Mouse (Mus musculus) liver, embryonic 14.5 days (tissue): ENCODE results near the gene Ccdc6. TPM values are rescaled to one million over a fixed set of nuclear protein-coding genes. Genes with fewer than 3 reads are reported as not detected.
"Not testable (repeated sequence)": the region's sequence is repeated elsewhere in the genome, so short reads cannot be mapped to it uniquely, and the experiment has no call there.

ENCODE experiments used
- ATAC-seq: fragments of 200-750 bp; cut with Nextera tagmentation; 2 replicates; pipeline ENCODE4 v1.8.0; 2017; ENCODE audit warnings: moderate number of reproducible peaks, mild to moderate bottlenecking, moderate library complexity; ENCODE audit not compliant: insufficient read depth
- DNase-seq, 3 experiments: peaks; one replicate each; pipeline ENCODE4 v3.0.0-alpha.2; 2012 to 2013; ENCODE audit warnings: low read depth in 3 of 3, low spot score in 3 of 3
- H3K27ac ChIP-seq: fragments of 300-500 bp; sonication (generic); 2 replicates; pipeline ENCODE4 v1.5.1; 2014; ENCODE audit warnings: moderate library complexity, mild to moderate bottlenecking, control low read depth, inconsistent platforms
- H3K27me3 ChIP-seq: fragments of 300-500 bp; sonication (generic); 2 replicates; pipeline ENCODE4 v1.6.1; 2014; ENCODE audit warnings: mild to moderate bottlenecking, low read length, moderate library complexity; ENCODE audit not compliant: control insufficient read depth, insufficient read depth
- H3K36me3 ChIP-seq: fragments of 300-500 bp; sonication (generic); replicated peaks from 2 replicates; pipeline ENCODE4 v1.6.1; 2014; ENCODE audit warnings: low read depth; ENCODE audit not compliant: control insufficient read depth, insufficient read depth
- H3K4me1 ChIP-seq, 2 experiments: fragments of 200-500 bp in 1 of 2; fragments of 300-500 bp in 1 of 2; sonication (generic) in 1 of 2; replicated peaks; 2 replicates each; pipeline ENCODE4 v1.6.1; 2012 to 2014; ENCODE audit warnings: antibody characterized with exemption in 1 of 2, inconsistent platforms in 1 of 2, low read length in 1 of 2; ENCODE audit not compliant: control insufficient read depth in 2 of 2, insufficient read depth in 2 of 2
- H3K4me2 ChIP-seq: fragments of 300-500 bp; sonication (generic); 2 replicates; pipeline ENCODE4 v1.6.1; 2014; ENCODE audit warnings: low read depth, mild to moderate bottlenecking, control low read depth, moderate library complexity
- H3K4me3 ChIP-seq, 2 experiments: fragments of 200-500 bp in 1 of 2; fragments of 300-500 bp in 1 of 2; sonication (generic) in 1 of 2; 2 replicates each; pipeline ENCODE4 v1.5.1; 2012 to 2014; ENCODE audit warnings: low read depth in 2 of 2, low read length in 2 of 2, mild to moderate bottlenecking in 2 of 2, control low read depth in 1 of 2, inconsistent platforms in 1 of 2, moderate library complexity in 1 of 2; ENCODE audit not compliant: insufficient read depth in 1 of 2
- H3K9ac ChIP-seq: fragments of 300-500 bp; sonication (generic); replicated peaks from 2 replicates; pipeline ENCODE4 v1.6.1; 2014; ENCODE audit warnings: mild to moderate bottlenecking, control low read depth, moderate library complexity
- H3K9me3 ChIP-seq: fragments of 300-500 bp; sonication (generic); 2 replicates; pipeline ENCODE4 v1.6.1; 2016; ENCODE audit warnings: low read length, mixed read lengths; ENCODE audit not compliant: control insufficient read depth
- CTCF ChIP-seq: IDR thresholded peaks from 2 replicates; pipeline ENCODE4 v1.5.1; 2016; ENCODE audit warnings: antibody characterized with exemption, low read depth, control low read depth
- EP300 ChIP-seq: IDR thresholded peaks from 2 replicates; pipeline ENCODE4 v1.6.1; 2016; ENCODE audit warnings: antibody characterized with exemption, low read depth
- WGBS: fragments of 180-500 bp; shearing (Covaris S2); extraction: QIAGEN DNeasy Blood & Tissue Kit; methylation state at CpG from one replicate; pipeline ENCODE4 v1.1.7; 2014; ENCODE audit not compliant: insufficient replicate concordance; 5-methylcytosine and 5-hydroxymethylcytosine counted together
- polyA plus RNA-seq, 2 experiments: library from polyadenylated mRNA; depleted of rRNA in 1 of 2; stranded (reverse) in 1 of 2; unstranded in 1 of 2; fragments of >200 nt; fragmentation: Nextera tagmentation in 1 of 2; extraction: Ambion mirVana in 1 of 2; gene quantifications; 2 replicates each; pipeline versions ENCODE4 v1.2.1 to v1.2.3; 2012 to 2014

The Ccdc6 gene
- polyA plus RNA-seq, 2 experiments: 8.3 to 9.5 TPM

GRCm38 (mm10) chr10:70204505-70205399 is 107.8 kb downstream of the Ccdc6 start, which contains the start of gene Mrln:
TSS of gene Mrln (plus strand) at chr10:70204664.
- H3K36me3 ChIP-seq: no peaks in the 10 kb centered on the region
- no peaks in the 10 kb centered on the region for H3K27me3 ChIP-seq
- ATAC-seq (no peak), DNase-seq (no peak)
- 63% methylated on average over 17 of the region's 17 CpGs for WGBS
- peaks cover 0 to 2% of the 10 kb centered on the region in 2 experiments; a peak in 1 of 4 replicates for H3K4me1 ChIP-seq
- no peak within 1 kb of the TSS for H3K27ac ChIP-seq
- no peak within 1 kb of the TSS for H3K4me2 ChIP-seq
- TF ChIP-seq EP300 (no peak), CTCF (no peak)
- H3K4me3 ChIP-seq: no peak within 1 kb of the TSS
- no peaks in the 10 kb centered on the region for H3K9me3 ChIP-seq
- H3K9ac ChIP-seq: no peak within 1 kb of the TSS

- no peak overlapping the region for H3K4me3 ChIP-seq
- no peaks in the 10 kb centered on the region for H3K36me3 ChIP-seq
- no peak overlapping the region for H3K27ac ChIP-seq
- no peaks in the 10 kb centered on the region for H3K9me3 ChIP-seq
- DNase-seq (no peak), ATAC-seq (no peak)
- no peak overlapping the region for H3K4me2 ChIP-seq
- WGBS: 68% methylated on average over 9 of the region's 9 CpGs
- TF ChIP-seq CTCF: no peak
- TF ChIP-seq EP300: no peak
- H3K4me1 ChIP-seq: no peaks in the 10 kb centered on the region
- H3K9ac ChIP-seq: no peak overlapping the region
- no peaks in the 10 kb centered on the region for H3K27me3 ChIP-seq
These were observed 114.4 kb downstream of the Ccdc6 start for GRCm38 (mm10) chr10:70211281-70211680.

DNA sequence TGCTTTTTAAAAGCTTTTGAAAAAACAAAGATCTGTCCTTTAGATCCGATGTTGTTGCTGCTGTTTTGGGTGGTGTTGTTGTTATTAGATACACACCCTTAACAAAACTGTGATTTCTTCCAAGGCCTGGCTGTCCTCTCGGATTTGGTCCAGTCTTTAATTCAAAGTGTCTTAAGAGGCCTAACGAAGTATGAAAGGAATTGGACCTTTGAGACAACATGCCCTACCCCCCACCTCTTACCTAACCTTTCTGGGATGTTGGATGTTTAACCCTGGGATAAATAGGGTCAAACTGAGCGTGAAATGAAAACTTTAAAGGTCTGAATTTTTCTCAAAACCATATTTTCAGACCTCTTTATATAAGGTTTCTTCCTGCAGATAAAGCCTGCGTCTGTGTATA is 124.0 kb downstream of the Ccdc6 start:
- H3K4me2 ChIP-seq: no peak overlapping the region
- no peak overlapping the region for H3K27ac ChIP-seq
- H3K27me3 ChIP-seq: no peaks in the 10 kb centered on the region
- 61% methylated on average over 5 of the region's 5 CpGs for WGBS
- no peak overlapping the region for H3K4me3 ChIP-seq
- no peak overlapping the region for H3K9ac ChIP-seq
- H3K4me1 ChIP-seq: no peaks in the 10 kb centered on the region
- TF ChIP-seq CTCF (no peak), EP300 (no peak)
- ATAC-seq: no peak
- no peak for DNase-seq
- H3K36me3 ChIP-seq: no peaks in the 10 kb centered on the region
- H3K9me3 ChIP-seq: no peaks in the 10 kb centered on the region

DNA sequence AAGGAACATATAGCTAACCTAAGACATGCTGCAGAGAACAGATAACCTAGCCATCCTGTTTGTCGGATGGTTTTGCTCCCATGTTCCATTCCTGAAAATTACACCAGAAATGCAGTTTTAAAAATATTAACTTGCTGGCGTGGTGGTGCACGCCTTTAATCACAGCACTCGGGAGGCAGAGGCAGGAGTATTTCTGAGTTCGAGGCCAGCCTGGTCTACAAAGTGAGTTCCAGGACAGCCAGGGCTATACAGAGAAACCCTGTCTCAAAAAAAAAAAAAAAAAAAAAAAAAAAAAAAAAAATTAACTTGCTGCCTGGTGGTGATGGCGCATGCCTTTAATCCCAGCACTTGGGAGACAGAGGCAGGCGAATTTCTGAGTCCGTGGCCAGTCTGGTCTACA is 125.3 kb downstream of the Ccdc6 start:
- not testable (repeated sequence) for H3K27ac ChIP-seq, H3K4me1 ChIP-seq, H3K36me3 ChIP-seq, H3K9me3 ChIP-seq, H3K4me2 ChIP-seq, DNase-seq, ATAC-seq, H3K27me3 ChIP-seq, H3K9ac ChIP-seq, H3K4me3 ChIP-seq
- 73% methylated on average over 8 of the region's 8 CpGs for WGBS

DNA sequence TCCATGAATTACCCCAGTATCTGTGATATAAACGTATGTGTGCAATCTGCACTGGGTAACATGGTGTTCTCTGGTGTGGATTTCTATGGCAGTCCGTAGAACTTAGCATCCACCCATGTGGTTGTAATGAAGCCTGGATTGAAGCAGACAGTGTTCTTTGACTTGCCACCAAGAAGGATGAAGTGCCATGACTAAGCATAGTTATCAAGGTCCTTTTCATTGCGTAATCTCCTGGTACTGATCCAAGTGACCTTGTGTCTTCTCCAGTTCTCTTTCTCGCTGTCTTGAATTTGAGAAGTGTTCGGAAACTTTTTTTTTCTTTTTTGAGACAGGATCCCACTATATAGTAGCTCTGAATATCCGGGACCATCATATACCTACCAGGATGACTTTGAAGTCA is 127.7 kb downstream of the Ccdc6 start:
- WGBS: 56% methylated on average over 6 of the region's 6 CpGs
- TF ChIP-seq CTCF (no peak), EP300 (no peak)

More for the DNA sequence above, 127.7 kb downstream of the Ccdc6 start:
- DNase-seq (no peak), ATAC-seq (no peak)
- Histone ChIP-seq H3K9ac (no peak overlapping the region), H3K9me3 (no peaks in the 10 kb centered on the region), H3K27ac (no peak overlapping the region), H3K27me3 (no peaks in the 10 kb centered on the region), H3K36me3 (no peaks in the 10 kb centered on the region), H3K4me1 (no peaks in the 10 kb centered on the region), H3K4me3 (no peak overlapping the region), H3K4me2 (no peak overlapping the region)
